27 mouse cellular contexts compared by ENCODE assay signal in genomic region chr3:127660712-127661111, GRCm38 (mm10). TPM values are rescaled to one million over a fixed set of nuclear protein-coding genes. Genes with fewer than 3 reads are reported as not detected.
"Had no signal": no experiment of that assay in that cellular context is flagged by ENCODE, and none has a peak within 500 bp of the region (broad histone marks: within the 10 kb centered on the region; RNA-seq: fewer than 3 reads in every experiment).

No protein-coding gene starts in this region.

- H3K27ac ChIP-seq: kidney, postnatal 0 days; layer of hippocampus, adult 2 months; limb, embryonic 10.5 days; limb, embryonic 13.5 days; liver, embryonic 12.5 days; liver, embryonic 15.5 days; lung, embryonic 15.5 days; stomach, embryonic 15.5 days had no signal

- H3K9me3 ChIP-seq: limb, embryonic 10.5 days; limb, embryonic 13.5 days; liver, embryonic 12.5 days; liver, embryonic 15.5 days; lung, embryonic 15.5 days; megakaryocyte, embryonic 14.5 days; stomach, embryonic 15.5 days had no signal

- H3K27me3 ChIP-seq: liver, embryonic 12.5 days; liver, embryonic 15.5 days; lung, embryonic 15.5 days; stomach, embryonic 15.5 days had no signal

- H3K36me3 ChIP-seq: limb, embryonic 10.5 days; limb, embryonic 13.5 days; liver, embryonic 12.5 days; liver, embryonic 15.5 days; lung, embryonic 15.5 days; stomach, embryonic 15.5 days had no signal

- H3K9ac ChIP-seq: limb, embryonic 13.5 days; liver, embryonic 12.5 days; liver, embryonic 15.5 days; lung, embryonic 15.5 days; stomach, embryonic 15.5 days had no signal

- ATAC-seq: intestine, postnatal 0 days; liver, embryonic 12.5 days; midbrain, embryonic 16.5 days had no signal

- H3K4me1 ChIP-seq: limb, embryonic 10.5 days; limb, embryonic 13.5 days; liver, embryonic 12.5 days; liver, embryonic 15.5 days; lung, embryonic 15.5 days; megakaryocyte, embryonic 14.5 days; stomach, embryonic 15.5 days had no signal

- H3K4me2 ChIP-seq: limb, embryonic 13.5 days; liver, embryonic 12.5 days; liver, embryonic 15.5 days; lung, embryonic 15.5 days; midbrain, embryonic 11.5 days; stomach, embryonic 15.5 days had no signal

- DNase-seq: kidney, adult 2 months; kidney, postnatal 25 days; layer of hippocampus, adult 9-11 months; liver; lung, adult 18-20 months; lung, postnatal 10 days; lung, postnatal 36 days; right cerebral cortex, adult 18-20 months; right cerebral cortex, postnatal 14 days; right cerebral cortex, postnatal 4 days; thymus, postnatal 25 days had no signal

- H3K4me3 ChIP-seq: layer of hippocampus, adult 2 months; limb, embryonic 10.5 days; limb, embryonic 13.5 days; liver, embryonic 12.5 days; liver, embryonic 15.5 days; lung, embryonic 15.5 days; megakaryocyte, embryonic 14.5 days; myocyte; stomach, embryonic 15.5 days had no signal

RNA-seq across cellular contexts. Expression of gene Neurog2, which starts 27.8 kb away (rescaled TPM):
- polyA plus RNA-seq: intestine, postnatal 0 days; kidney, adult 2 months; kidney, embryonic 14.5 days; kidney, postnatal 0 days; large intestine, adult 2 months; limb, embryonic 10.5 days; limb, embryonic 13.5 days; liver, embryonic 12.5 days; liver, embryonic 15.5 days; lung, embryonic 15.5 days; myocyte; thymus, postnatal 0 days had no signal
